8 mouse cellular contexts compared by ENCODE assay signal in genomic region chr19:4169378-4169784, GRCm38 (mm10). TPM values are rescaled to one million over a fixed set of nuclear protein-coding genes. Genes with fewer than 3 reads are reported as not detected.
DNase-seq lines count a peak whose midpoint lies in the region; ATAC-seq and TF ChIP-seq lines count a peak whose summit lies in the region.

No protein-coding gene starts in this region.

- intact Hi-C loops in heart, adult 2 months (cut with DNase I) = no loop called here

- TF ChIP-seq CTCF in heart, adult 2 months (IDR thresholded peaks at IDR 0.05) = no peak; the same call in none of the 2 replicates

- ATAC-seq in embryonic facial prominence, embryonic 13.5 days (ENCODE audit: insufficient number of reproducible peaks, insufficient read depth, low FRiP score, low TSS enrichment, low read depth) = peak; percentile 92
- ATAC-seq in limb, embryonic 13.5 days (ENCODE audit: low FRiP score, low read depth) = peak; percentile 96
- ATAC-seq in midbrain, embryonic 16.5 days = peak; percentile 93

- no peaks in the 10 kb centered on the region for H3K27me3 ChIP-seq in embryonic facial prominence, embryonic 13.5 days
- no peaks in the 10 kb centered on the region for H3K27me3 ChIP-seq in heart, adult 2 months (ENCODE audit: control insufficient read depth, insufficient read depth, low read length)
- H3K27me3 ChIP-seq in limb, embryonic 13.5 days = no peaks in the 10 kb centered on the region
- no peaks in the 10 kb centered on the region for H3K27me3 ChIP-seq in midbrain, embryonic 16.5 days (ENCODE audit: control insufficient read depth, insufficient read depth, low read depth, low read length)

- DNase-seq in 3134 (ENCODE audit: extremely low read depth, insufficient read length, low spot score) = peak; percentile 99
- peak; percentile 100 for DNase-seq in adrenal gland, postnatal 36 days
- DNase-seq in heart, adult 2 months = peak; percentile 99 to 100
- peak; percentile 99 to 100 for DNase-seq in kidney, adult 8-10 months
- peak; percentile 99 for DNase-seq in spleen, postnatal 10 days (ENCODE audit: low spot score in 2 of 2)

- WGBS in embryonic facial prominence, embryonic 13.5 days = under 1% methylated on average over 43 of the region's 43 CpGs
- under 1% methylated on average over 35 of the region's 43 CpGs for WGBS in heart, adult 2 months
- WGBS in limb, embryonic 13.5 days = under 1% methylated on average over 43 of the region's 43 CpGs
- WGBS in midbrain, embryonic 16.5 days = under 1% methylated on average over 43 of the region's 43 CpGs

- peak overlapping the region; percentile 89 for H3K4me2 ChIP-seq in embryonic facial prominence, embryonic 13.5 days
- peak overlapping the region; percentile 89 for H3K4me2 ChIP-seq in limb, embryonic 13.5 days (replicated peaks)
- H3K4me2 ChIP-seq in midbrain, embryonic 16.5 days (ENCODE audit: low read length) = peak overlapping the region; percentile 94

- H3K36me3 ChIP-seq in embryonic facial prominence, embryonic 13.5 days = no peaks in the 10 kb centered on the region
- H3K36me3 ChIP-seq in heart, adult 2 months (ENCODE audit: control insufficient read depth, insufficient read depth, low read length) = no peaks in the 10 kb centered on the region
- H3K36me3 ChIP-seq in limb, embryonic 13.5 days = no peaks in the 10 kb centered on the region
- no peaks in the 10 kb centered on the region for H3K36me3 ChIP-seq in midbrain, embryonic 16.5 days (ENCODE audit: control insufficient read depth, insufficient read depth, low read length)

- H3K4me3 ChIP-seq in embryonic facial prominence, embryonic 13.5 days = peak overlapping the region; percentile 51
- peak overlapping the region; percentile 60 for H3K4me3 ChIP-seq in heart, adult 2 months
- H3K4me3 ChIP-seq in limb, embryonic 13.5 days = peak overlapping the region; percentile 52
- peak overlapping the region; percentile 49 for H3K4me3 ChIP-seq in midbrain, embryonic 16.5 days (ENCODE audit: low read depth, low read length)

- peak; percentile 97 for TF ChIP-seq POLR2A in heart, adult 2 months (IDR thresholded peaks at IDR 0.05; ENCODE audit: insufficient read depth, low read depth, low read length)

- peak overlapping the region; percentile 86 for H3K27ac ChIP-seq in embryonic facial prominence, embryonic 13.5 days
- peak overlapping the region; percentile 92 for H3K27ac ChIP-seq in heart, adult 2 months
- peak overlapping the region; percentile 88 for H3K27ac ChIP-seq in limb, embryonic 13.5 days
- peak overlapping the region; percentile 95 for H3K27ac ChIP-seq in midbrain, embryonic 16.5 days (ENCODE audit: low read length)

- TF ChIP-seq EP300 in heart, adult 2 months (IDR thresholded peaks at IDR 0.05; ENCODE audit: insufficient read depth, low read depth, low read length) = peak; percentile 81; the same call in 1 of the 2 replicates

- H3K9ac ChIP-seq in embryonic facial prominence, embryonic 13.5 days = peak overlapping the region; percentile 81
- peak overlapping the region; percentile 86 for H3K9ac ChIP-seq in heart, adult 2 months (ENCODE audit: low read depth, low read length)
- peak overlapping the region; percentile 84 for H3K9ac ChIP-seq in limb, embryonic 13.5 days
- peak overlapping the region; percentile 93 for H3K9ac ChIP-seq in midbrain, embryonic 16.5 days (ENCODE audit: low read depth, low read length)

- H3K79me2 ChIP-seq in heart, adult 2 months (replicated peaks; ENCODE audit: control insufficient read depth, insufficient read depth, low read length) = no peaks in the 10 kb centered on the region

- no peaks in the 10 kb centered on the region for H3K9me3 ChIP-seq in embryonic facial prominence, embryonic 13.5 days
- H3K9me3 ChIP-seq in limb, embryonic 13.5 days = no peaks in the 10 kb centered on the region
- no peaks in the 10 kb centered on the region for H3K9me3 ChIP-seq in midbrain, embryonic 16.5 days (replicated peaks; ENCODE audit: control insufficient read depth, low read length, poor library complexity, severe bottlenecking)

- peaks cover 22% of the 10 kb centered on the region for H3K4me1 ChIP-seq in embryonic facial prominence, embryonic 13.5 days
- peaks cover 6% of the 10 kb centered on the region for H3K4me1 ChIP-seq in heart, adult 2 months (ENCODE audit: control insufficient read depth, insufficient read depth, low read length)
- H3K4me1 ChIP-seq in limb, embryonic 13.5 days = peaks cover 26% of the 10 kb centered on the region
- H3K4me1 ChIP-seq in midbrain, embryonic 16.5 days (ENCODE audit: control insufficient read depth, insufficient read depth, low read length) = peaks cover 8% of the 10 kb centered on the region

RNA-seq across cellular contexts. Expression of gene Carns1, which starts 5.9 kb away (rescaled TPM):
- 1 to 10 TPM; 2.0 to 2.8 TPM for total RNA-seq in adrenal gland, postnatal 36 days (2021)
- polyA plus RNA-seq in embryonic facial prominence, embryonic 13.5 days (2015; fragmentation: Nextera tagmentation; extraction: Ambion mirVana) = 1.7 and 3.0 TPM in 2 replicates
- 10 to 100 TPM; 24.4 to 27.0 TPM for total RNA-seq in heart, adult 2 months (2021)
- polyA plus RNA-seq in heart, adult 2 months (2012; rRNA removed) = 78.0 and 79.1 TPM in 2 replicates
- polyA plus RNA-seq in limb, embryonic 13.5 days (2015; fragmentation: Nextera tagmentation; extraction: Ambion mirVana) = 2.2 and 2.5 TPM in 2 replicates
- polyA plus RNA-seq in midbrain, embryonic 16.5 days (2015; fragmentation: Nextera tagmentation; extraction: Ambion mirVana) = 5.2 and 6.7 TPM in 2 replicates

RNA-seq across cellular contexts. Expression of gene Rps6kb2, which starts 6.2 kb away (rescaled TPM):
- total RNA-seq in adrenal gland, postnatal 36 days (2021) = 10 to 100 TPM; 27.6 to 37.5 TPM
- 65.5 and 69.6 TPM in 2 replicates for polyA plus RNA-seq in embryonic facial prominence, embryonic 13.5 days (2015; fragmentation: Nextera tagmentation; extraction: Ambion mirVana)
- 10 to 100 TPM; 14.7 to 18.2 TPM for total RNA-seq in heart, adult 2 months (2021)
- polyA plus RNA-seq in heart, adult 2 months (2012; rRNA removed) = 29.5 and 32.9 TPM in 2 replicates
- 63.9 and 65.7 TPM in 2 replicates for polyA plus RNA-seq in limb, embryonic 13.5 days (2015; fragmentation: Nextera tagmentation; extraction: Ambion mirVana)
- polyA plus RNA-seq in midbrain, embryonic 16.5 days (2015; fragmentation: Nextera tagmentation; extraction: Ambion mirVana) = 52.7 and 58.0 TPM in 2 replicates

RNA-seq across cellular contexts. Expression of gene Ptprcap, which starts 16.0 kb away (rescaled TPM):
- total RNA-seq in adrenal gland, postnatal 36 days (2021) = 1 to 10 TPM; 1.4 to 3.1 TPM
- polyA plus RNA-seq in embryonic facial prominence, embryonic 13.5 days (2015; fragmentation: Nextera tagmentation; extraction: Ambion mirVana) = 2.8 and 3.0 TPM in 2 replicates
- total RNA-seq in heart, adult 2 months (2021) = 1 to 10 TPM; 1.1 to 1.7 TPM
- polyA plus RNA-seq in heart, adult 2 months (2012; rRNA removed) = 2.2 and 6.4 TPM in 2 replicates
- polyA plus RNA-seq in limb, embryonic 13.5 days (2015; fragmentation: Nextera tagmentation; extraction: Ambion mirVana) = 2.7 and 3.6 TPM in 2 replicates
- polyA plus RNA-seq in midbrain, embryonic 16.5 days (2015; fragmentation: Nextera tagmentation; extraction: Ambion mirVana) = 0.28 TPM in 1 of 2 replicates, not detected in the other

RNA-seq across cellular contexts. Expression of gene Coro1b, which starts 21.0 kb away (rescaled TPM):
- 100 to 1,000 TPM; 171 to 195 TPM for total RNA-seq in adrenal gland, postnatal 36 days (2021)
- polyA plus RNA-seq in embryonic facial prominence, embryonic 13.5 days (2015; fragmentation: Nextera tagmentation; extraction: Ambion mirVana) = 129 and 150 TPM in 2 replicates
- total RNA-seq in heart, adult 2 months (2021) = 10 to 100 TPM; 43.9 to 45.1 TPM
- 83.3 and 95.0 TPM in 2 replicates for polyA plus RNA-seq in heart, adult 2 months (2012; rRNA removed)
- 137 and 146 TPM in 2 replicates for polyA plus RNA-seq in limb, embryonic 13.5 days (2015; fragmentation: Nextera tagmentation; extraction: Ambion mirVana)
- 102 and 119 TPM in 2 replicates for polyA plus RNA-seq in midbrain, embryonic 16.5 days (2015; fragmentation: Nextera tagmentation; extraction: Ambion mirVana)

RNA-seq across cellular contexts. Expression of gene Tbc1d10c, which starts 21.7 kb away (rescaled TPM):
- total RNA-seq in adrenal gland, postnatal 36 days (2021) = 1 to 10 TPM in 1 of 2 experiments, under 1 TPM in 1; 0.70 to 1.0 TPM
- 1.8 and 3.1 TPM in 2 replicates for polyA plus RNA-seq in embryonic facial prominence, embryonic 13.5 days (2015; fragmentation: Nextera tagmentation; extraction: Ambion mirVana)
- 10 to 100 TPM; 12.4 to 14.4 TPM for total RNA-seq in heart, adult 2 months (2021)
- polyA plus RNA-seq in heart, adult 2 months (2012; rRNA removed) = 13.7 and 15.8 TPM in 2 replicates
- polyA plus RNA-seq in limb, embryonic 13.5 days (2015; fragmentation: Nextera tagmentation; extraction: Ambion mirVana) = 1.3 and 2.7 TPM in 2 replicates
- 0.58 and 0.67 TPM in 2 replicates for polyA plus RNA-seq in midbrain, embryonic 16.5 days (2015; fragmentation: Nextera tagmentation; extraction: Ambion mirVana)

Comparison
In these comparisons a context has a peak if more than half of its experiments do, and no peak if none do; other contexts are left out.
1. Peak in every context shown above with its lines: DNase-seq, ATAC-seq, H3K4me3 ChIP-seq and H3K27ac ChIP-seq.
2. RNA of gene Carns1, which starts 5.9 kb away (polyA plus RNA-seq): 78.0 to 79.1 TPM in heart, adult 2 months; 5.2 to 6.7 TPM in midbrain, embryonic 16.5 days, 2.2 to 2.5 TPM in limb, embryonic 13.5 days and 1.7 to 3.0 TPM in embryonic facial prominence, embryonic 13.5 days; every median in the first group is over 10 times any median in the second.